ENCODE assay signal across 19 mouse cellular contexts in the genomic region with DNA sequence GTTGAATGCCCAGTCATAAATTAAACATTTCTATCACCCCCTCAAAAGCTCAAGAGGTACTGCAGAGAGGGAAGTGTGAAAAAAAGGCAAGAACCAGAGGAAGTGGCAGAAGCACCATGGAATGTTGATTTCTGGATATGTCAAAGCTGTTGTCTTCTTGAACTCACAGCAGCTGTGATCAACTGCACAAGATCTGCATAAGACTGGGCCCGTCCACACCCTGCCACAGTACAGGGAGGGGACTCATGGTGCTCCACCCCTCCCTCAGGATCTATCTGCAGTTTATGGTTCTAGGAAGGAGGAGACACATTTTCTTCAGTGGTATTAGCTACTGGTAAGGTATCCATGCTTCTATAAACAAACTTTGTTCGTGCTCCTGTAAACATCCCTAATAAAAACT.
"Had no signal": no experiment of that assay in that cellular context is flagged by ENCODE, and none has a peak within 500 bp of the region (broad histone marks: within the 10 kb centered on the region; RNA-seq: fewer than 3 reads in every experiment).

No protein-coding gene starts in this region.

- H3K27me3 ChIP-seq: megakaryocyte, embryonic 14.5 days; midbrain, embryonic 13.5 days; midbrain, embryonic 15.5 days; neural tube, embryonic 13.5 days; neural tube, embryonic 15.5 days had no signal

- H3K36me3 ChIP-seq: midbrain, embryonic 13.5 days; midbrain, embryonic 15.5 days; neural tube, embryonic 13.5 days; neural tube, embryonic 15.5 days had no signal

- H3K27ac ChIP-seq: midbrain, embryonic 13.5 days; midbrain, embryonic 15.5 days; neural tube, embryonic 13.5 days; neural tube, embryonic 15.5 days had no signal

- H3K4me2 ChIP-seq: lung, embryonic 14.5 days; midbrain, embryonic 11.5 days; midbrain, embryonic 13.5 days; midbrain, embryonic 15.5 days; neural tube, embryonic 13.5 days; neural tube, embryonic 15.5 days had no signal

- H3K9me3 ChIP-seq: megakaryocyte, embryonic 14.5 days; midbrain, embryonic 13.5 days; midbrain, embryonic 15.5 days; neural tube, embryonic 15.5 days had no signal

- H3K4me1 ChIP-seq: megakaryocyte, embryonic 14.5 days; midbrain, embryonic 13.5 days; midbrain, embryonic 15.5 days; neural tube, embryonic 13.5 days; neural tube, embryonic 15.5 days had no signal

- H3K4me3 ChIP-seq: megakaryocyte, embryonic 14.5 days; midbrain, embryonic 13.5 days; midbrain, embryonic 15.5 days; myocyte; neural tube, embryonic 13.5 days; neural tube, embryonic 15.5 days had no signal

- DNase-seq: lung, adult 18-20 months; lung, embryonic 14.5 days; lung, postnatal 10 days; lung, postnatal 4 days; retina, postnatal 1 day; right cerebral cortex, adult 18-20 months; right cerebral cortex, postnatal 25 days; right cerebral cortex, postnatal 4 days; spleen, adult 18-20 months; thymus, adult 18-20 months; thymus, postnatal 14 days; thymus, postnatal 36 days had no signal

- H3K9ac ChIP-seq: lung, embryonic 14.5 days; midbrain, embryonic 13.5 days; midbrain, embryonic 15.5 days; neural tube, embryonic 13.5 days; neural tube, embryonic 15.5 days had no signal

- ATAC-seq: midbrain, embryonic 13.5 days; midbrain, embryonic 15.5 days had no signal
